Mouse (Mus musculus): Measurements from ENCODE around the gene Vat1l. TPM values are rescaled to one million over a fixed set of nuclear protein-coding genes. Genes with fewer than 3 reads are reported as not detected.
A peak's percentile ranks its signal among the peaks of the same experiment; 100 is the strongest.

Vat1l gene
- polyA plus RNA-seq, 1 experiment from 2014 or later: 79.7 TPM

DNA sequence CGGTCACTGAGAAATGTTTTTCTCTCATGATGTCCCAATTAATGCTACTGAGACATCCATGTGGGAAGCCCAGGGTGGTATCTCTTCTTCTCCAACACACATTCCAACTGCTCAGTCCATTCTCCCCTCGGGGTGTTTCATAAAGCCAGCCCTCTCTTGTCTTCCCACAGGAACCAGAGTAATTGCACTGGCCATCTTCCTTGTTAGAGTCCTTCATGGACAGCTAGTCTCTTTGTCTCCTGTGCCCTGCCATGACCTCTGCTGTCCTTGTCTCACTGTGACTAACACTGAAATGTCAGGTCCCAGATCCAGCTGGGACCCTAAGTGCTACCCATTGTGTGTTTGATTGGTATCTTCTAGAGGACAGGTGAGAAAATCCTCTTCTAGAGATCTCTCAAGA is 116.7 kb downstream of the Vat1l start:
- Histone ChIP-seq H3K4me1 (ENCODE audit: control insufficient read depth, insufficient read depth, low read depth, low read length) (no peaks in the 10 kb centered on the region), H3K4me2 (ENCODE audit: low read length) (no peak overlapping the region), H3K4me3 (ENCODE audit: low read length) (no peak overlapping the region), H3K27ac (ENCODE audit: low read depth, low read length) (no peak overlapping the region), H3K9me3 (ENCODE audit: control insufficient read depth, low read length) (no peaks in the 10 kb centered on the region), H3K9ac (ENCODE audit: low read depth, low read length) (no peak overlapping the region), H3K36me3 (ENCODE audit: control insufficient read depth, insufficient read depth, low read length) (peaks cover 7% of the 10 kb centered on the region), H3K27me3 (replicated peaks; ENCODE audit: control insufficient read depth, insufficient read depth, low read length) (no peaks in the 10 kb centered on the region)
- ATAC-seq: no peak
- WGBS: 76% methylated on average over 2 of the region's 2 CpGs

- peaks cover 2% of the 10 kb centered on the region; the same call in 1 of the 2 replicates for H3K36me3 ChIP-seq (ENCODE audit: control insufficient read depth, insufficient read depth, low read length)
- peak overlapping the region; percentile 54; the same call in 1 of the 2 replicates for H3K27ac ChIP-seq (ENCODE audit: low read depth, low read length)
- ATAC-seq: no peak
- no peak overlapping the region for H3K9ac ChIP-seq (ENCODE audit: low read depth, low read length)
- H3K9me3 ChIP-seq (ENCODE audit: control insufficient read depth, low read length): no peaks in the 10 kb centered on the region
- H3K4me2 ChIP-seq (ENCODE audit: low read length): no peak overlapping the region
- H3K4me3 ChIP-seq (ENCODE audit: low read length): no peak overlapping the region
- H3K27me3 ChIP-seq (replicated peaks; ENCODE audit: control insufficient read depth, insufficient read depth, low read length): no peaks in the 10 kb centered on the region
- peaks cover 7% of the 10 kb centered on the region for H3K4me1 ChIP-seq (ENCODE audit: control insufficient read depth, insufficient read depth, low read depth, low read length)
- WGBS: 15% methylated on average over 5 of the region's 5 CpGs
Measured at GRCm38 (mm10) chr8:114331928-114332327, 126.5 kb downstream of the Vat1l start.

DNA sequence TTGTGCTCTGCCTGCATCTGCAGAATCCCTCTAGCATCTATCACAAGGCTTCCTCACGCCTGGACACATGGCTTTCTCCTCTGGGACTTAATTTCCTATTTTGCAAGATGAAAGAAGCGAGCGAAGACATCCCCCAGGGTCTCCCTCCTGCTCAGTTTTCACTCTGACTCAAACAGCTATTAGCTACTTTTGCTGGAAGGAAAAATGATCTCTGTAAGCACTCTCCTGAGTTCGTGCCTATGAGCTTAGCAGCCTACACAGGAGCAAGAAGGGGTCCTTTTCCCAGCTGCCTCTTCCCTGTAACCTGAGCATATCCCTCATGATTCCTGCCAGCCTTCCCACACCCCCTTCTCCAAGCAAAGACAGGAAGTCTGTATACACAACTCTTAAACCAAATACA is 127.5 kb downstream of the Vat1l start:
- peak; percentile 71 for ATAC-seq

GRCm38 (mm10) chr8:114335721-114336120 is 130.3 kb downstream of the Vat1l start:
- Histone ChIP-seq H3K4me3 (ENCODE audit: low read length) (no peak overlapping the region), H3K9me3 (ENCODE audit: control insufficient read depth, low read length) (no peaks in the 10 kb centered on the region), H3K4me2 (ENCODE audit: low read length) (no peak overlapping the region), H3K36me3 (ENCODE audit: control insufficient read depth, insufficient read depth, low read length) (no peaks in the 10 kb centered on the region), H3K27me3 (replicated peaks; ENCODE audit: control insufficient read depth, insufficient read depth, low read length) (no peaks in the 10 kb centered on the region), H3K9ac (ENCODE audit: low read depth, low read length) (no peak overlapping the region), H3K4me1 (ENCODE audit: control insufficient read depth, insufficient read depth, low read depth, low read length) (peaks cover 7% of the 10 kb centered on the region), H3K27ac (ENCODE audit: low read depth, low read length) (peak overlapping the region; percentile 25; the same call in 1 of the 2 replicates)
- WGBS: 34% methylated on average over 8 of the region's 8 CpGs
- no peak for ATAC-seq

More for the DNA sequence above, 127.5 kb downstream of the Vat1l start:
- Histone ChIP-seq H3K4me1 (ENCODE audit: control insufficient read depth, insufficient read depth, low read depth, low read length) (peaks cover 7% of the 10 kb centered on the region), H3K9ac (ENCODE audit: low read depth, low read length) (no peak overlapping the region), H3K36me3 (ENCODE audit: control insufficient read depth, insufficient read depth, low read length) (peaks cover 2% of the 10 kb centered on the region; the same call in 1 of the 2 replicates), H3K4me3 (ENCODE audit: low read length) (no peak overlapping the region), H3K27me3 (replicated peaks; ENCODE audit: control insufficient read depth, insufficient read depth, low read length) (no peaks in the 10 kb centered on the region), H3K27ac (ENCODE audit: low read depth, low read length) (peak overlapping the region; percentile 54), H3K9me3 (ENCODE audit: control insufficient read depth, low read length) (no peaks in the 10 kb centered on the region), H3K4me2 (ENCODE audit: low read length) (no peak overlapping the region)
- WGBS: 37% methylated on average over 4 of the region's 4 CpGs

DNA sequence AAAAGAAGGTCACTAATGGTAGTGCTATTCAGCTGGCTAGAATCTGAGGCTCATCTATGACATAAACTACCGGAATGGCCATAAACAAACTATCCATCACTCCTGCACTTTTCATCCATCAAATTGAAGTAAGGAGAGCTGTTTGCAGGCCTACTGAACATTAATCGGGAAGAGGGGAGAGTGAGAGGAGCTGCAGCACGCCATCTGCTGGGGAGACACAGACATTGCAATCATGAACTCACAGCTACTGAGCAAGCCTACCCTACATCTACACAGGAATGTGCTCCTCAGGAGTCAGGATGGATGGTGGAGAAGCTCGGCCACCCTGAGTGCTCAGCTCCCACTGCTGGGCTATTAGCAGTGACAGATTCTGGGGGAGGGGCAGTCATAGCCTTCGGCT is 136.9 kb downstream of the Vat1l start:
- H3K9ac ChIP-seq (ENCODE audit: low read depth, low read length): no peak overlapping the region
- no peaks in the 10 kb centered on the region for H3K36me3 ChIP-seq (ENCODE audit: control insufficient read depth, insufficient read depth, low read length)
- no peak overlapping the region for H3K27ac ChIP-seq (ENCODE audit: low read depth, low read length)
- H3K4me1 ChIP-seq (ENCODE audit: control insufficient read depth, insufficient read depth, low read depth, low read length): no peaks in the 10 kb centered on the region
- no peaks in the 10 kb centered on the region for H3K9me3 ChIP-seq (ENCODE audit: control insufficient read depth, low read length)
- H3K4me2 ChIP-seq (ENCODE audit: low read length): no peak overlapping the region
- WGBS: 79% methylated on average over 5 of the region's 5 CpGs
- H3K4me3 ChIP-seq (ENCODE audit: low read length): no peak overlapping the region
- ATAC-seq: no peak
- H3K27me3 ChIP-seq (replicated peaks; ENCODE audit: control insufficient read depth, insufficient read depth, low read length): no peaks in the 10 kb centered on the region

- no peak overlapping the region for H3K27ac ChIP-seq (ENCODE audit: low read depth, low read length)
- no peaks in the 10 kb centered on the region for H3K4me1 ChIP-seq (ENCODE audit: control insufficient read depth, insufficient read depth, low read depth, low read length)
- no peak overlapping the region for H3K4me2 ChIP-seq (ENCODE audit: low read length)
- 59% methylated on average over 5 of the region's 5 CpGs for WGBS
- no peak overlapping the region for H3K9ac ChIP-seq (ENCODE audit: low read depth, low read length)
- ATAC-seq: no peak
- no peak overlapping the region for H3K4me3 ChIP-seq (ENCODE audit: low read length)
- H3K27me3 ChIP-seq (replicated peaks; ENCODE audit: control insufficient read depth, insufficient read depth, low read length): no peaks in the 10 kb centered on the region
- H3K9me3 ChIP-seq (ENCODE audit: control insufficient read depth, low read length): no peaks in the 10 kb centered on the region
- no peaks in the 10 kb centered on the region for H3K36me3 ChIP-seq (ENCODE audit: control insufficient read depth, insufficient read depth, low read length)
Measured at GRCm38 (mm10) chr8:114344789-114345188, 139.4 kb downstream of the Vat1l start.

DNA sequence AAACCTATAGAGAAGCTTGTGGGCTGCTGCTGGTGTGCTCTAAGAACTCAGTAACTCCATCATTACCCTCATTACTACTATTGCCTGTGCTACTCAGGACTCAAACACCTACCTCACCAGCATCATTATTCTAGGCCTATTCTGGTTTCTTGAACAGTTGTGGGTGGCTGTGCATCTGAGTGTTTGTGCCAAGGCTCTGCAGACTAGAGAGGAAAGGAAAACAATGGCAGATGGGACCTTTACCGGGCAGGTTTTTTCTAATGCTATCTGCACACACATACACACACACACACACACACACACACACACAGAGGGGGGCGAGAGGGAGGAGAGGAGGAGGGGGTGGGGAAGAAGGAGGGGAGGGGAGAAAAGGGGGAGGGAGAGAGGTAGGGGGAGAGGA is 140.6 kb downstream of the Vat1l start:
- no peaks in the 10 kb centered on the region for H3K4me1 ChIP-seq (ENCODE audit: control insufficient read depth, insufficient read depth, low read depth, low read length)
- no peak for ATAC-seq
- H3K27me3 ChIP-seq (replicated peaks; ENCODE audit: control insufficient read depth, insufficient read depth, low read length): no peaks in the 10 kb centered on the region
- no peaks in the 10 kb centered on the region for H3K36me3 ChIP-seq (ENCODE audit: control insufficient read depth, insufficient read depth, low read length)
- no peak overlapping the region for H3K27ac ChIP-seq (ENCODE audit: low read depth, low read length)
- WGBS: 68% methylated on average over 2 of the region's 2 CpGs
- no peak overlapping the region for H3K9ac ChIP-seq (ENCODE audit: low read depth, low read length)
- H3K4me2 ChIP-seq (ENCODE audit: low read length): no peak overlapping the region
- no peaks in the 10 kb centered on the region for H3K9me3 ChIP-seq (ENCODE audit: control insufficient read depth, low read length)
- H3K4me3 ChIP-seq (ENCODE audit: low read length): no peak overlapping the region

- Histone ChIP-seq H3K4me1 (ENCODE audit: control insufficient read depth, insufficient read depth, low read depth, low read length) (peaks cover 6% of the 10 kb centered on the region), H3K9ac (ENCODE audit: low read depth, low read length) (no peak overlapping the region), H3K4me2 (ENCODE audit: low read length) (peak overlapping the region; percentile 31), H3K9me3 (ENCODE audit: control insufficient read depth, low read length) (no peaks in the 10 kb centered on the region), H3K36me3 (ENCODE audit: control insufficient read depth, insufficient read depth, low read length) (no peaks in the 10 kb centered on the region), H3K27ac (ENCODE audit: low read depth, low read length) (peak overlapping the region; percentile 31; the same call in 1 of the 2 replicates), H3K4me3 (ENCODE audit: low read length) (no peak overlapping the region), H3K27me3 (replicated peaks; ENCODE audit: control insufficient read depth, insufficient read depth, low read length) (no peaks in the 10 kb centered on the region)
- WGBS: 55% methylated on average over 14 of the region's 14 CpGs
- ATAC-seq: peak; percentile 30; the same call in 1 of the 2 replicates
Measured at GRCm38 (mm10) chr8:114351643-114352427, 146.4 kb downstream of the Vat1l start.

DNA sequence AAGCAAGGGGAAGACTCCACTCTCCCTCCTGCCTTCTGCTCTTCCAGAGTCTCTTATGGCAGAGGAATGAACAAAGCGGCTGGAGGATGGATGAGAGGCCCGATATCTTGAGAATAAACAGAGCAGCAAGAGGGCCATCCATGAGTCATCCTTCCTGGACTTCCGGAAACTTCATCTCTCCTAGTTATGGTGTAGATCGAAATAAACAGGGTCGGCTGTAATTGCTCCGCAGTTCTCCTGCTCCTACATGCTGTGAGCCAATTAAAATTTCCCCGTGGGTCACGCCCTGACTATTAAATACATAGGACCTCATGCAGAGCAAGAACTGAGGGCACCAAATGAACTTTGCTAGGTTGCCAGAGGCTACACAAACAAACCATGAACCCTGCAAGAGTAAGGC is 155.1 kb downstream of the Vat1l start:
- 46% methylated on average over 8 of the region's 8 CpGs for WGBS
- H3K4me2 ChIP-seq (ENCODE audit: low read length): no peak overlapping the region
- ATAC-seq: no peak
- no peak overlapping the region for H3K4me3 ChIP-seq (ENCODE audit: low read length)
- no peaks in the 10 kb centered on the region for H3K4me1 ChIP-seq (ENCODE audit: control insufficient read depth, insufficient read depth, low read depth, low read length)
- H3K27ac ChIP-seq (ENCODE audit: low read depth, low read length): no peak overlapping the region
- no peaks in the 10 kb centered on the region for H3K36me3 ChIP-seq (ENCODE audit: control insufficient read depth, insufficient read depth, low read length)
- H3K9ac ChIP-seq (ENCODE audit: low read depth, low read length): no peak overlapping the region
- no peaks in the 10 kb centered on the region for H3K27me3 ChIP-seq (replicated peaks; ENCODE audit: control insufficient read depth, insufficient read depth, low read length)
- no peaks in the 10 kb centered on the region for H3K9me3 ChIP-seq (ENCODE audit: control insufficient read depth, low read length)
